Mouse (Mus musculus) stomach, embryonic 16.5 days (tissue): ENCODE data around the gene Pycr1. TPM values are rescaled to one million over a fixed set of nuclear protein-coding genes. Genes with fewer than 3 reads are reported as not detected.

ENCODE experiments used
- ATAC-seq: fragments of 200-750 bp; cut with Nextera tagmentation; 2 replicates; pipeline ENCODE4 v1.8.0; 2017; ENCODE audit warnings: moderate number of reproducible peaks, moderate TSS enrichment; ENCODE audit not compliant: insufficient read depth, low FRiP score
- H3K27ac ChIP-seq: fragments of 300-500 bp; sonication (generic); 2 replicates; pipeline ENCODE4 v1.5.1; 2014; ENCODE audit warnings: low read length
- H3K27me3 ChIP-seq: fragments of 300-500 bp; sonication (generic); 2 replicates; pipeline ENCODE4 v1.6.1; 2014; ENCODE audit warnings: low read length, control low read depth, mixed read lengths; ENCODE audit not compliant: control insufficient read depth, insufficient read depth
- H3K36me3 ChIP-seq: fragments of 300-500 bp; sonication (generic); 2 replicates; pipeline ENCODE4 v1.6.1; 2014; ENCODE audit warnings: low read length; ENCODE audit not compliant: control insufficient read depth, insufficient read depth
- H3K4me1 ChIP-seq: fragments of 300-500 bp; sonication (generic); 2 replicates; pipeline ENCODE4 v1.6.1; 2014; ENCODE audit warnings: low read length, control low read depth, mixed read lengths; ENCODE audit not compliant: control insufficient read depth, insufficient read depth
- H3K4me2 ChIP-seq: fragments of 300-500 bp; sonication (generic); 2 replicates; pipeline ENCODE4 v1.6.1; 2014; ENCODE audit warnings: low read depth, low read length, mixed read lengths
- H3K4me3 ChIP-seq: fragments of 300-500 bp; sonication (generic); replicated peaks from 2 replicates; pipeline ENCODE4 v1.5.1; 2014; ENCODE audit warnings: mild to moderate bottlenecking, low read length
- H3K9ac ChIP-seq: fragments of 300-500 bp; sonication (generic); 2 replicates; pipeline ENCODE4 v1.6.1; 2014; ENCODE audit warnings: low read length
- H3K9me3 ChIP-seq: fragments of 300-500 bp; sonication (generic); replicated peaks from 2 replicates; pipeline ENCODE4 v1.6.1; 2016; ENCODE audit warnings: low read length, control low read depth; ENCODE audit not compliant: control insufficient read depth
- WGBS: fragments of 180-500 bp; shearing (Covaris S2); extraction: QIAGEN DNeasy Blood & Tissue Kit; methylation state at CpG from one replicate; pipeline ENCODE4 v1.1.7; 2014; 5-methylcytosine and 5-hydroxymethylcytosine counted together
- polyA plus RNA-seq: library from polyadenylated mRNA; unstranded; fragments of >200 nt; fragmentation: Nextera tagmentation; extraction: Ambion mirVana; gene quantifications from 2 replicates; pipeline ENCODE4 v1.2.1, GENCODE M21; 2015

The Pycr1 gene
- polyA plus RNA-seq, 1 experiment from 2014 or later, result 38.0 TPM

DNA sequence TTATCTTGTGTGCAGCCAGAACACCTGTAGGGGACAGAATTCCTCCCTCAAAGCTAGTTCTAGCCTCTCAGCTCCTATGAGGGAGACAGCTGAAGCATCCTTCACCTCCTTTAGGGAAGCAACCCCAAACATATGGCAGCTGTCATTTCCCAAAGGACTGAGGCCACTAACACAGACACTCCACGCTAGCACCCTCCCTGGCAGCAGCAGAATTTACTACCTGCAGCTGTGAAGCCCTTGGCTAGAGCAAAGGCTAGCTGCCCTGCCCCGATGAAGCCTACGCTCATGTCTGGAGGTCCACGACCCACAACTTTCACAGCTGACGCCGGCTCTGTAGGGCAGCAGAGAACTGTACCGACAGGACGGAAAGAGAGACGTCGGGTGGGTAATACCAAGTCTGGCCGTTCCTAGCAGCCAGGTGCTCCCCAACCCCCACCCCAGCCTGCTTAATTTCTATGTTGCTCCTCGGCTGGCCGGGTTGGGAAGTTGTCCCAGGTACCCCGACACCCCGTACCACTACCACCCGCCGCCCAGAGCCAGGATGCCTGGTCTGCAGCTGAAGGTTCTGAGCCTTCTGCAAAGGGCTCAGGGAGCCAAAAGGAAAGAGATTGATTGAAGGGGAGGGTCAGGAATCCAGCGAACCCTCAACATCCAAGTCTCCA, 499 bp downstream of the Pycr1 start:
- ATAC-seq, result peak; percentile 53
- H3K27me3 ChIP-seq, result no peaks in the 10 kb centered on the region; the same call in 1 of the 2 replicates
- WGBS, result 2% methylated on average over 18 of the region's 18 CpGs
- H3K4me2 ChIP-seq, result peak overlapping the region; percentile 92
- peak overlapping the region; percentile 77 for H3K9ac ChIP-seq
- no peaks in the 10 kb centered on the region for H3K9me3 ChIP-seq
- no peaks in the 10 kb centered on the region for H3K36me3 ChIP-seq
- H3K27ac ChIP-seq, result peak overlapping the region; percentile 47; the same call in 1 of the 2 replicates
- peak overlapping the region; percentile 60 for H3K4me3 ChIP-seq
- H3K4me1 ChIP-seq, result peaks cover 12% of the 10 kb centered on the region

DNA sequence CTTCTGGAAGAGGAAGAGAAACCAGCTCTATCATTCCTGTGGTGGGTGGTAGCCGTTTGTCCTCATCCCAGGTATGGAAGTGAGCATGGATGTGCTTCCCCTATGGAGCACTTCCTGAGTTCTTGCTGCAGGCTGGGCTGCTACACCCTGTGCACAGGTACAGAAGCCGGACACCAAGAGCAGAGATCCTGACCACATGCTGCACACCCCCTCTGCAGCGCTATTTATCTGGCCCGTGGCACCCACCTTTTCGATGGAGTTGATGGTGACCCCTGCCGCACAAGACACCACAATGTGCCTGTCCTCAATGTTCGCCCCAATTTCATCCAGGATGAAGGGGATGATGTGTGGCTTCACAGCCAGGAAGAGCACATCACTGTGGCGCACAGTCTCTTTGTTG, 1.7 kb downstream of the Pycr1 start:
- H3K4me3 ChIP-seq, result no peak overlapping the region
- H3K36me3 ChIP-seq, result no peaks in the 10 kb centered on the region
- peak overlapping the region; percentile 77; the same call in 1 of the 2 replicates for H3K9ac ChIP-seq

DNA sequence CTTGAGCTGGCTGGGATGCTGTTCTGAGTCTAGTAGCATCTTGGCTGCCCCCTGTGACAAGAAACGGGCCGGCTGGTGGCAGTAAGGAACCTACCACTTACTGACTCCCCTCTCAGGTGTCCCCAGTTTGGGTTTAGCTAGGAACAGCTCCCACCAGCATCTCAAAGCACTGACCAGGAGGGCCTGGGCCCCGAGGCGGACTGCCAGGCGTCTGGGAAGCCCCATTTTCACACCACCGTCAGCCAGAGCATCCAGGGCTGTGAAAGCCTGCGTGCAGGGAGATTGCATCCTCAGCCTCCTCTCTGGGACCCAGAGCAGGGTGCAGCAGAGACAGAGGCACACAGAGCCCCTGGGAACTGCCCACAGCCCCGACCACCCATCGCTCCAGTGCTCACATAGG, 2.3 kb downstream of the Pycr1 start:
- WGBS, result 63% methylated on average over 9 of the region's 9 CpGs
- Histone ChIP-seq H3K4me2 (no peak overlapping the region), H3K4me1 (peaks cover 12% of the 10 kb centered on the region), H3K36me3 (no peaks in the 10 kb centered on the region), H3K9ac (0 out of 2 replicates have a peak overlapping the region, but pooled peaks have one; percentile 29), H3K4me3 (no peak overlapping the region), H3K27me3 (no peaks in the 10 kb centered on the region; the same call in 1 of the 2 replicates), H3K27ac (no peak overlapping the region), H3K9me3 (no peaks in the 10 kb centered on the region)
- no peak for ATAC-seq

More for the DNA sequence above, 1.7 kb downstream of the Pycr1 start:
- no peak overlapping the region for H3K27ac ChIP-seq
- H3K9me3 ChIP-seq, result no peaks in the 10 kb centered on the region
- peaks cover 12% of the 10 kb centered on the region for H3K4me1 ChIP-seq
- no peak overlapping the region for H3K4me2 ChIP-seq
- 79% methylated on average over 8 of the region's 8 CpGs for WGBS
- ATAC-seq, result no peak
- H3K27me3 ChIP-seq, result no peaks in the 10 kb centered on the region; the same call in 1 of the 2 replicates

GRCm38 (mm10) chr11:120634810-120635209, 8.8 kb downstream of the Pycr1 start:
- Histone ChIP-seq H3K36me3 (no peaks in the 10 kb centered on the region), H3K9ac (no peak overlapping the region), H3K4me2 (no peak overlapping the region), H3K27ac (no peak overlapping the region), H3K9me3 (no peaks in the 10 kb centered on the region), H3K4me3 (no peak overlapping the region), H3K27me3 (no peaks in the 10 kb centered on the region), H3K4me1 (peaks cover 31% of the 10 kb centered on the region)
- WGBS, result 84% methylated on average over 5 of the region's 5 CpGs
- no peak for ATAC-seq

DNA sequence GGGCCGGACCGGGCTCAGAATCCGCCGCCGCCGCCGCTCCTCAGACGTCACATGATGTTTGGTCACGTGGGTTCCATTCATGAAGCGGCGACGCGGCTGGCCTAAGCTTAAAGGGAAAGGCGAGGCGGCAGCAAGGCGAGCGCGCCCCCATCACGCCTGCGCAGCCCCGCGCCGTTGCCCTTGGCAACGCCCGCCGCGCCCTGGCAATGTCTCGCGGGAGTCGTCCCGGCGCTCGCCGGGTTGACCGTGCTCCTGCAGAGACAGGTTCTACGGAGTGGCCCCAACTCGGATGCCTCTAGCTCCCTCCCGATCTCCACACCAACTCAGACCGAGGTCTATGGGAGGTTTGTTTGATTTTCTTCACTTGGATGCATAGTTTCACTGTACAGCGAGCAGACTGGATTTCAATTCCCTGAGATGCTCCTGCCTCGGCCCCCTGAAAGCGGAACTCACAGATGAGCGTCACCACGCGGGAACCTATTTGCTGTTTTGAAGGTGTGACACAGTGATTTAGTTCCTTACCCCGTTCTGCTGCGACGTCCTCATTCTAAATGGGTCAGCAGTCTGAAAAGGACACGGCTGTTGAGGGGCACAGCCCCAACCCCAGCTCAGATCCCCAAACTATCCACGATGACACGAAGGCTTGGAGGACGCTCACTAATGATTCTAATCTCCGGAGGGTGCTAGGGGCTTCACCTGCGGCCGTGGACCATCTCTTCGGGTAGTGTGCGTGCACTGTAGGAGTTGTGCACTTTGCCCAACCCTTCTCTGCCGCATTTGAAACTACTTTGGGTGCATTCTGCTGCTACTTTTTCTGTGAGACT, 9.8 kb downstream of the Pycr1 start, which contains the start of gene Mafg:
Gene Mafg, minus strand, starts transcription at position 81 of the 824 bp plus-strand sequence.
- Histone ChIP-seq H3K27me3 (no peaks in the 10 kb centered on the region), H3K4me1 (peaks cover 39% of the 10 kb centered on the region), H3K9ac (peak within 1 kb of the TSS; percentile 99), H3K9me3 (no peaks in the 10 kb centered on the region), H3K36me3 (peaks cover 5% of the 10 kb centered on the region; the same call in 1 of the 2 replicates), H3K4me2 (peak within 1 kb of the TSS; percentile 82), H3K4me3 (peak within 1 kb of the TSS; percentile 91), H3K27ac (peak within 1 kb of the TSS; percentile 96)
- ATAC-seq, result peak; percentile 90
- WGBS, result 10% methylated on average over 58 of the region's 58 CpGs

DNA sequence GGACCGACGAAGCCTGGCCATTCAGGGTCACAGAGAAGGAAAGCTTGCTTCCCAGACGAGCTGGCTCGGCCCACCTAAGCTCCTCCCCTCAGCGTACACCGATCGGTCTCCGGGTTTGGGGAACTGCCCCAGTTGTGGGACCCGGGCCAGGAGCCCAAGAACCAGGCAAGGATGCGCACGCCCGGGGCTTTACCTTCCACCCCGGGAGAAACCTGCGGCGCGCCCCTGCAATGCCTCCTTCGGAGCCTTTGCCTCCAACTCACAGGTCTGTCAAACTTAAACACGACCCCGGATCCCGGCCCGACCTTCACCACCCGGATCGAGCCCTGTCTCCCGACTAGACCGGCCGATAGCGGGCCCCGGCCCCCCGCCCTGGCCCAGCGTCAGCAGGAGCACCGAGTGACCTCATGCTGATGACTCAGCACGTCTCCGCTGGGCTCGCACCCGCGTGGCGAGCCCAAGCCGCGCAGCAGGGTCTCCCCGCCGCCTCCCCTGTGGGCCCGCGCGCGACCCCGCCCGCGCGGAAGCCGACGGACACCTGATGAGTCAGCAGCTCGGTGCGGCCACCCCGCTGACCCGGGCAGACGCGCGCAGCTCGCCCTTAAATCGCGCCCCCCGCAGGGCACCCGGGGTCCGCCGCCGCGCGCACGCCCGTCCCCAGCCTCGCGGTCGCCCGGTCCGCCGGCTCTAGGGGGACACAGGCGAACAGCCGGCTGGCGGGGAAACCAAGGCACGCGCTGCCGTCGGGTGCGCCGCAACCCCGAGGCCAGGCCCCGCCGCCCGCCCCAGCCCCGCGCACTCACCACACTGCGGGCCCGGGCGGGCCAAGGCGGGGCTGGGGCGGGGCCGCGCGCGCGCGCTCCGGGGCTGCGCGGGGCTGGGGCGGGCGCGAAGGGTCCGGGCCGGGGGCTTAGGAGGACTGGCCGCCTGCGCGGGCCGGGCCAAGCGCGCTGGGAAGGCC, 10.7 kb downstream of the Pycr1 start:
- Histone ChIP-seq H3K4me1 (peaks cover 39% of the 10 kb centered on the region), H3K36me3 (peaks cover 5% of the 10 kb centered on the region; the same call in 1 of the 2 replicates), H3K9me3 (no peaks in the 10 kb centered on the region), H3K4me2 (peak overlapping the region; percentile 82), H3K27ac (peak overlapping the region; percentile 96), H3K4me3 (peak overlapping the region; percentile 91), H3K27me3 (no peaks in the 10 kb centered on the region), H3K9ac (peak overlapping the region; percentile 99)
- ATAC-seq, result peak; percentile 78
- under 1% methylated on average over 104 of the region's 116 CpGs for WGBS

DNA sequence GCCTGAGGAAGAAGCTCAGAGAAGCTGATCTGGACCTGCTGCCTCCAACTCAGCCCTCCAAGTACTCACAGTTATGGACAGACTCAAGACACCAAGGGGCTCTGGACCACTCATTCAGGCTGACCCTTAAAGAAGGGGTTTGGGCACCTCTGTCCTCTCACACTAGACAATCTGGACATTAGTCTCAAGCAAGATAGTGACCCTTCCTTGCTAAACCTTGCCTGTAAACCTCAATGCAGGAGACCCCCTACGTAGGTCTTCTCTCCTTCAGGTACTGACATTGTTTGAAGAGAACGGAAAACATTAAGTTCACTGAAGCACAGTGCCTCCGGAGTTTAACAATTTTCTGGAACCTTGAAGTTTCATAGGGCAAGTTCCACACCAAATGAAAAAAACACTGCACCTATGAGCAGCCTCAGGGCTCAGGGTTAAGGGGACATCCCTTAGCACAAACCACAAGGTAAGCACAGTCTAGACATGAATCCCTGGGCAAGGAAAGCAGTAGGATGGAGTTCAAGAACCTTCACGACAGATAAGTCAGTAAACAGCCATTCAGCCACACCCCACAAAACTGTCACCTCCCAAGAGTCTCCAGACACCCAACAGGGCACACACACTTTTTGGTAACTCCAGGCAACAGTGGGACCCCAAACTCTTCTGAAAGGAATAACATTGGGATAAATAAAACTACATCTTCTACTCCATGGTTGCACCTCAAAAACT, 11.7 kb downstream of the Pycr1 start:
- 38% methylated on average over 4 of the region's 4 CpGs for WGBS
- peak overlapping the region; percentile 82 for H3K4me2 ChIP-seq
- H3K9me3 ChIP-seq, result no peaks in the 10 kb centered on the region
- H3K4me3 ChIP-seq, result peak overlapping the region; percentile 91
- peaks cover 39% of the 10 kb centered on the region for H3K4me1 ChIP-seq
- peaks cover 5% of the 10 kb centered on the region; the same call in 1 of the 2 replicates for H3K36me3 ChIP-seq
- peak overlapping the region; percentile 96 for H3K27ac ChIP-seq
- peak overlapping the region; percentile 99 for H3K9ac ChIP-seq
- no peaks in the 10 kb centered on the region for H3K27me3 ChIP-seq
- no peak for ATAC-seq
